Mouse (Mus musculus) small intestine, adult 2 months (tissue): ENCODE results near the gene Shq1. TPM values are rescaled to one million over a fixed set of nuclear protein-coding genes. Genes with fewer than 3 reads are reported as not detected.

Source experiments
- H3K27ac ChIP-seq: fragments of 200-500 bp; 2 replicates; pipeline ENCODE4 v1.5.1; 2012; ENCODE audit warnings: low read depth, low read length, control low read depth, inconsistent platforms; ENCODE audit not compliant: insufficient read depth
- H3K27me3 ChIP-seq: fragments of 200-500 bp; 2 replicates; pipeline ENCODE4 v1.6.1; 2012; ENCODE audit warnings: mild to moderate bottlenecking, moderate library complexity, low read length, inconsistent platforms; ENCODE audit not compliant: control insufficient read depth, insufficient read depth
- H3K36me3 ChIP-seq: fragments of 200-500 bp; 2 replicates; pipeline ENCODE4 v1.6.1; 2012; ENCODE audit warnings: mild to moderate bottlenecking, low read length, control low read depth, inconsistent platforms; ENCODE audit not compliant: control insufficient read depth, insufficient read depth
- H3K4me1 ChIP-seq: fragments of 200-500 bp; 2 replicates; pipeline ENCODE4 v1.6.1; 2012; ENCODE audit warnings: low read length, inconsistent platforms, mixed read lengths; ENCODE audit not compliant: control insufficient read depth, insufficient read depth, insufficient read length
- H3K4me3 ChIP-seq: fragments of 200-500 bp; 2 replicates; pipeline ENCODE4 v1.5.1; 2012; ENCODE audit warnings: low read depth, mild to moderate bottlenecking, control low read depth, inconsistent platforms, low read length, moderate library complexity
- CTCF ChIP-seq: fragments of 200-500 bp; IDR thresholded peaks from 2 replicates; pipeline ENCODE4 v1.5.1; 2012; ENCODE audit warnings: low read depth, mild to moderate bottlenecking, control low read depth, inconsistent platforms, low read length, moderate library complexity, mixed read lengths; ENCODE audit not compliant: insufficient replicate concordance, insufficient read length; ENCODE audit errors: extremely low read depth
- POLR2A ChIP-seq: fragments of 200-500 bp; IDR thresholded peaks from 2 replicates; pipeline ENCODE4 v1.6.1; 2012; ENCODE audit warnings: low read depth, mild to moderate bottlenecking, control low read depth, inconsistent platforms, low read length, moderate library complexity
- WGBS: fragments of 180-500 bp; shearing (Covaris S2); methylation state at CpG from one replicate; pipeline ENCODE4 v1.1.7; 2018; 5-methylcytosine and 5-hydroxymethylcytosine counted together
- polyA plus RNA-seq: library from polyadenylated mRNA; depleted of rRNA; stranded (reverse); fragments of >200 nt; gene quantifications from 2 replicates; pipeline ENCODE4 v1.2.3, GENCODE M21; 2012

The Shq1 gene
- polyA plus RNA-seq, 1 experiment = 1.8 TPM

DNA sequence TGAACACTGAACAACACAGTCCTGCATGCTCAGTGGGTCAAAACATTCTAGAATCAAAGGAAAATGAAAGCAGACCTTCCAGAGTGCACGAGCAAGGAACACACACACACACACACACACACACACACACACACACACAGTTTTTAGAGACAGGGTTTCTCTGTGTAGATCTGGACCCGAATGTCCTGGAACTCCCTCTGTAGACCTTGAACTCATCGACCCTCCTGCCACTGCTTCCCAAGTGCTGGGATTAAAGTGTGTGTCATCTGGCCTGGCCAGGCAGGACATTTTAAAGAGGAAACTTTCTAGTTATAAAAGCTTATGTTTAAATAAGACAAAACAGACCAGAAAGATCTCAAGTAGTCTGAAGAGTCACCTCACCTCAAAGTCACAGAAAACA lies 82.1 kb downstream of the Shq1 start:
- H3K4me3 ChIP-seq = no peak overlapping the region
- H3K27me3 ChIP-seq = no peaks in the 10 kb centered on the region
- TF ChIP-seq POLR2A = no peak
- TF ChIP-seq CTCF = no peak
- H3K27ac ChIP-seq = no peak overlapping the region
- no peaks in the 10 kb centered on the region for H3K4me1 ChIP-seq
- no peaks in the 10 kb centered on the region for H3K36me3 ChIP-seq
- 56% methylated on average over 3 of the region's 3 CpGs for WGBS

DNA sequence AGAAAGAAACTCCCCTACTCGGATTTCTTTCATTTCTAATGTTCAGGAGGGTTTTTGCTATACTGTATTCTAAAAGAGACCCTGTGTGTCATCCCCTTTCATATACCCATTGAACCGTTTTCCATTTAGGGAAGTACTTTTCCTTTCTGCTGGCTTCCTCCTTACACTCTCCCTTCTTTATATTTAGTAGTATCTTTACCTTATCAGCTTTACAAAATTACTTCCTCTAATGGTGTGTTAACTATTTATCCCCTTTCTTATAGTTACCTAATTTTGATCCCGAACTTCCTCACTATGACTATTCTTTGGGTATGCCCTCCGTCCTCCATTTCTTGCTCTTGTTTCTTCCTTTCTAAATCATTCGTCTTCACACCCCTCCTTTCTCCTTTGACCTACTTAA lies 84.2 kb downstream of the Shq1 start:
- no peaks in the 10 kb centered on the region for H3K27me3 ChIP-seq
- no peak for TF ChIP-seq POLR2A
- TF ChIP-seq CTCF = no peak
- H3K4me1 ChIP-seq = no peaks in the 10 kb centered on the region
- 84% methylated on average over 5 of the region's 5 CpGs for WGBS
- no peak overlapping the region for H3K4me3 ChIP-seq
- no peak overlapping the region for H3K27ac ChIP-seq
- no peaks in the 10 kb centered on the region for H3K36me3 ChIP-seq

DNA sequence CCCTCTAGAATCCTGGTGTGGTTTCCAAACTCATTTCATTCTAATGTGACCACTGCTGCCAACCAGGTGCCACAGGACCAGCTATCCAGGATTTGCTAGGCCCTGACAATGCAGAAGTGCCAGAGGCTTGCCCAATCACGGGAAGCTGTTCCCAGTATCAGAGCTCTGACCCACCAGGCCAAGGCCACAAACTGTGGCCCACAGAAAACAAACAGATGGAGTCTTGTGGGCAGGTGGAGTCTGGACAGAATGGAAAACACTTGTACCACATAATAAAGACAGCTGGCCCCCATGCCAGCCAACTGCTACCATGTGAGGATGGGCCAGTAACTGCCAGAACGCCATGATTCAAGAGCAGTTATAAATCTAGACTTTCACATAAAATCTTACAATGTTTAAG lies 89.0 kb downstream of the Shq1 start:
- WGBS = 86% methylated on average over 2 of the region's 2 CpGs
- Histone ChIP-seq H3K27ac (no peak overlapping the region), H3K4me3 (no peak overlapping the region), H3K36me3 (no peaks in the 10 kb centered on the region), H3K27me3 (no peaks in the 10 kb centered on the region), H3K4me1 (no peaks in the 10 kb centered on the region)
- TF ChIP-seq POLR2A (no peak), CTCF (no peak)

DNA sequence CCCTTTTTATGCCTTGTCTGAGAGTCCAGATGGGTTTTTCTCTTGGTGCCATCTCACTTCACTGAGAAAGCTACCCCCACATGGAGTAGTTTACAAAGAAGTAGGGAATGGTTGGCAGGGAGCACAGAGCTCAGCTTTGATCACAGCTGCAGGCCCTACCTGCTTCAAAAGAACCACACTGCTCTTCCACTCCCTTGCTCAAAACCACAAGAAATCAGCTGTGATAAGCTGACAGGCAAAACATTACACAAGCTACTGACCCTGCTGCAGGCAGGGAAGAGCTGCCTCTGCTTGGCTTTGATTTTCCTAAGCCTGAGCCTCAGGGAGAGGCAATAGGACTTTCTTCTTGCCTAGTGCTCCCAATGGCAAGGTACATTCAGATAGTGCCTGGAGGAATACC lies 89.9 kb downstream of the Shq1 start:
- TF ChIP-seq CTCF (no peak), POLR2A (no peak)
- Histone ChIP-seq H3K4me3 (no peak overlapping the region), H3K27ac (no peak overlapping the region), H3K36me3 (no peaks in the 10 kb centered on the region), H3K4me1 (no peaks in the 10 kb centered on the region), H3K27me3 (no peaks in the 10 kb centered on the region)

DNA sequence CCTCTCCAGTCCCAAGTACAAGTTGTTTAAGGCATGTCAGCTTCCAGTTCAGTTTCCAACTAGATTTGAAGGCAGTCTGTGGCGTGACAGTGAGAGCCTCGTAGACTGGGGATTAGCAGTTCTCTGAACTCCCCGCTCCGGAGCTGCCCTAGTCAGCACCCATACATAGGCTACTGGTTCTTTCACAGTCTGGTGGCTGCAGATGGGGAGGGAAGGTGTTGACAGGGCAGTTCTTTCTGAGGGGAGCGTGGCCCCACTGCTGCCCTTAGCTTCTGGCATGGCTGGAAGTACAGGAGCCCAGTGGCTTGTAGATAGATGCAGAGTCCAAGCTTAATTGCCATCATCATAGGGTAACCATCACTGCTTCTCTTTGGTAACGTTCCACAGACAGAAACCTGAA lies 93.4 kb downstream of the Shq1 start:
- TF ChIP-seq CTCF = no peak
- TF ChIP-seq POLR2A = no peak
- 98% methylated on average over 6 of the region's 6 CpGs for WGBS
- H3K36me3 ChIP-seq = peaks cover 2% of the 10 kb centered on the region
- H3K4me1 ChIP-seq = no peaks in the 10 kb centered on the region
- H3K27me3 ChIP-seq = no peaks in the 10 kb centered on the region
- no peak overlapping the region for H3K4me3 ChIP-seq
- no peak overlapping the region for H3K27ac ChIP-seq

DNA sequence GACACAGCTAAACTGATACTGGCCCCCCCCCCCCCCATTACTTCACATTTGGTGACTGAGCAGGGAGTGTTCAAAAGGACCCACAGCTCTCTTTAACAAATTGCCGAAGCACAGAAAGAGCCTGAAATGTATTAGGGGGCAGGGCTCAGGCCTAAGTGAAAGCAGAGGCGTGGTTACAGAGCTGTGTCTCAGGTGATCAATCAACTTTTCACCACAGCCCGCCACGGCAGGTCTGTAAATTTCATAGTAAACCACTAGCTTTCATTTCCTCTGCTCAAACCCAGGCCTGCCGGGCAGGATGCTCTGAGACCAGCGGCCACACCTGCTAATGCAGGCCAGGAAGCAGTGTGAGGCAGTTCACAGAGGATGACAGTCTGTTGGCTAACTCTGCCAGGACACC lies 94.8 kb downstream of the Shq1 start:
- H3K4me3 ChIP-seq = no peak overlapping the region
- H3K36me3 ChIP-seq = peaks cover 2% of the 10 kb centered on the region
- H3K27ac ChIP-seq = no peak overlapping the region
- H3K27me3 ChIP-seq = no peaks in the 10 kb centered on the region
- WGBS = 61% methylated on average over 6 of the region's 6 CpGs
- TF ChIP-seq CTCF (no peak), POLR2A (no peak)
- no peaks in the 10 kb centered on the region for H3K4me1 ChIP-seq

DNA sequence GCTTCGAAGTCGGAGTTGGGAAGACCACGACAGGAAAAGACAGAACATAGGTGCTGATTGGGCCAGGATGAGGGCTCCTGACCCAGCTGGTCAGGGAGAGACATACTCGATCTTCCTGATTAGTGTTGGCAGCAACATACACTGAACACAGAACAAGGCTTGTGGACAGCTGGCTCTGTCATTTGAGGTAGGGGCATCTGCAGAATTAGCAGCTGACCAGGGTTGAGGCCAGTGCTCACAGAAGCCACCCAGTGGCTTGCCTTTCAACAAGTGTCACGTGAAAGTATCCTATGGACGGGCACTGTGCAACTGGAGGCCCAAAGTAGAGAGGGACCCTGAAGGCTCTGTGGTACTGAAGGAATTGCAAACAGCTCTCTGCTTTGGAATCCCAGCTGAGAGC lies 104.2 kb downstream of the Shq1 start:
- peaks cover 5% of the 10 kb centered on the region for H3K27me3 ChIP-seq
- no peak overlapping the region for H3K4me3 ChIP-seq
- H3K4me1 ChIP-seq = peaks cover 12% of the 10 kb centered on the region
- no peaks in the 10 kb centered on the region for H3K36me3 ChIP-seq
- 83% methylated on average over 6 of the region's 6 CpGs for WGBS
- no peak overlapping the region for H3K27ac ChIP-seq
- TF ChIP-seq CTCF = no peak
- no peak for TF ChIP-seq POLR2A

DNA sequence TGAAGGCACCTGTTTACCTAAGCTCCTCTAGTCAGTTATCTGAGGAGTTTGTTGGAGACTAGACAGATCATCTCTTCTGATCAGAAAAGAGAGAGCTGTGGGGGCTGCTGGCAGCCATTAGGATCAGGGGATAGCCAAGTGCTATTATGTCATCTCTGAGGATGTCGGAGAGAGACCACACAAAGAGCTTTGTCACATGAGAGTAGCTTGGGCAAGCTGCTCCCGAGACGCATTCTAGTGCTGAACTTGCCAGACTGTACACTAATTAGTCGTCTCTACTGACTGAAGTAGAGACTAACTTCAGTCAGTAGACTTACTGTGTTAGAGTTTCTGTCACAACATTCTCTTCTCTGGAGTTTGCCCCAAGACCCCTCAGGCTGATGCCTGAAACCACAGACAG lies 106.4 kb downstream of the Shq1 start:
- Histone ChIP-seq H3K27ac (no peak overlapping the region), H3K4me1 (peaks cover 12% of the 10 kb centered on the region), H3K4me3 (no peak overlapping the region), H3K36me3 (no peaks in the 10 kb centered on the region), H3K27me3 (peaks cover 5% of the 10 kb centered on the region)
- WGBS = 76% methylated on average over 4 of the region's 4 CpGs
- TF ChIP-seq POLR2A = no peak
- TF ChIP-seq CTCF = no peak
